Mouse (Mus musculus) testis, adult 2 months (tissue): Measurements from ENCODE around the gene Rab3a. TPM values are rescaled to one million over a fixed set of nuclear protein-coding genes. Genes with fewer than 3 reads are reported as not detected.

Experiments
- H3K27ac ChIP-seq: fragments of 200-500 bp; 2 replicates; pipeline ENCODE4 v1.5.1; 2012; ENCODE audit warnings: low read depth, low read length; ENCODE audit not compliant: control insufficient read depth, insufficient read depth
- H3K27me3 ChIP-seq: fragments of 200-500 bp; 2 replicates; pipeline ENCODE4 v1.6.1; 2012; ENCODE audit warnings: mild to moderate bottlenecking, low read length, moderate library complexity; ENCODE audit not compliant: control insufficient read depth, insufficient read depth
- H3K36me3 ChIP-seq: fragments of 200-500 bp; 2 replicates; pipeline ENCODE4 v1.6.1; 2012; ENCODE audit warnings: mild to moderate bottlenecking, low read length; ENCODE audit not compliant: control insufficient read depth, insufficient read depth
- H3K4me1 ChIP-seq: fragments of 200-500 bp; 2 replicates; pipeline ENCODE4 v1.6.1; 2012; ENCODE audit warnings: low read length; ENCODE audit not compliant: control insufficient read depth, insufficient read depth
- H3K4me3 ChIP-seq: fragments of 200-500 bp; 2 replicates; pipeline ENCODE4 v1.5.1; 2012; ENCODE audit warnings: low read depth, mild to moderate bottlenecking, low read length, moderate library complexity, mixed read lengths; ENCODE audit not compliant: control insufficient read depth
- CTCF ChIP-seq: fragments of 200-500 bp; IDR thresholded peaks from 2 replicates; pipeline ENCODE4 v1.5.1; 2012; ENCODE audit warnings: low read depth, mild to moderate bottlenecking, inconsistent platforms, low read length, moderate library complexity; ENCODE audit not compliant: control insufficient read depth, insufficient read depth, insufficient replicate concordance
- POLR2A ChIP-seq: fragments of 200-500 bp; IDR thresholded peaks from 2 replicates; pipeline ENCODE4 v1.6.1; 2012; ENCODE audit warnings: low read depth, mild to moderate bottlenecking, inconsistent platforms, low read length, moderate library complexity; ENCODE audit not compliant: control insufficient read depth
- polyA plus RNA-seq: library from polyadenylated mRNA; depleted of rRNA; stranded (reverse); fragments of >200 nt; gene quantifications from 2 replicates; pipeline ENCODE4 v1.2.3, GENCODE M21; 2012

The Rab3a gene
- polyA plus RNA-seq, 1 experiment, result 8.2 TPM

DNA sequence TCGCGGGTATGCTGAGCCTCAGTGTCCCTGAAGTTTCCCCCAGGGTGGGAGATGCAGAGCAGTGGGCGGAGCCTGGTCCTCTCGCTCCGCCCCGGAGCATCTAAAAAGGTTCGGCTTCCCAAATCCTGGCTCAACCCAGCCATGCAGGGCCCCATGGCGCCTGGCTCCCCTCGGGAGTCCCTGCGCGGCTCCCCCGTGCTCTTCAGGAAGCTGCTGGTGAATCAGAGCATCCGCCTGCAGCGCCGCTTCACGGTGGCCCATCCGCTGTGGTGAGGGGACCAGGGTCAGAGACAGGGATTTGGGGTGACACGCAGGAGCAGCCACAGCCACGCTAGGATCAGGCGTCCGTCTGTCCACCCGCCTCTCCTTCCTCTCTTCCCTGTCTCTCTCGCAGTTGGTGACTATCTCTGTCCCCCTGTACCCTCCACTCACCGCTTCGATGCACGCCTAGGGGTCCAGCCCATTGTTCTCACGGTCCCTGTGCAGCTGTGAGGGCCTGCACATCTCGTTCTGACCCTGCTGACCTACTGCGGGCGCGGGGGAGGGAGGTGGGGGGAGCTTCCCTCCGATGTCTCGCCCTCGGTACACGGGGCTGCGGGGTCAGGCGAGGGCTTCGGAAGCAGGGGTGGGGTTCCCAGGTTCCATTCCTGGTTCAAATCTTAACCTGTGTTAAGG, 11.4 kb upstream of the Rab3a start:
- H3K4me3 ChIP-seq, result no peak overlapping the region
- no peak overlapping the region for H3K27ac ChIP-seq
- peaks cover 17% of the 10 kb centered on the region for H3K4me1 ChIP-seq
- TF ChIP-seq CTCF (no peak), POLR2A (no peak)
- no peaks in the 10 kb centered on the region; the same call in 1 of the 2 replicates for H3K27me3 ChIP-seq
- no peaks in the 10 kb centered on the region for H3K36me3 ChIP-seq

DNA sequence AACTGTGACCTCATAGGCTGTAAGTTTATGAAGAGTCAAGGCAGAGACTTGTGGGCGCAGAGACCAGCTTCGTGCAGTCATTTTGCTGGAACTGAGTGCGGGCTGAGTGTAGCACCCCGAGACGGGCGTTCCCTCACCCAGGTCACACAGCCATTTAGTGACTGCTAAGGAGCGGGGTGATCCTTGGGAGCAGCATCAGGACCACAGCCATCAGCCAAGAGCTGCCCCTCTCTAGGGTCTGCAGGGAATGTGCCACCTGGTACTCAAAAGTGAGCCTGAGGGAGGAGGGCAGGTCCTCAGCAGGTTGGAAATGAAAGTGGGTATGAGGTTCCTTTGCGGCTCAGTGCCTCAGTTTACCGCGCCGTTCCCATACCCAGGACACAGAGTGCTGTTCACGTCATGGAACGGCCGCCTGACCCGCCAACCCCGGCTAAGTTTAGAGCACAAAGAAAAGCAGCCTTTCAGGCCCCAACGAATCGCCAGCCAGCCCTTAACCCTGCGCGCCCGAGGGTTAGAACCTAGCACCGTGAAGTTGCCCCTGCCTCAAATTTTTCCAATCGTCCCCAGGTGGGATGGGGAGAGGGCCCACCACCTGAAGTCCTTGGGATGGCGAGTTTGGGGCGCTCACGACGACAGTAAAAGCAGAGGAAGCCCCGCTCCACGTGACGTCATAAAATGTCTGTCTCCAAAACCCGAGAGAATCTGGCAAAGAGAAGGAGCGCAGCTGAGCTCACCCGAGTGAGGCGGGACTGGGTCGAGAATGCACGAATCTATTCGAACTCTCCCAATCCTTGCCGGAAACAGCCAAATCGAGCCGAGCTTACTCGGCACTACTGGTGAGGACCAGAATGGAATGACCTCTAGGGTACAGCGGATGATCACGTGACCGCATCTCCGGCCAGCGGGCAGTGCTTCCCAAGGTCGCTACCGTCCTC, 10.6 kb upstream of the Rab3a start:
- no peaks in the 10 kb centered on the region; the same call in 1 of the 2 replicates for H3K27me3 ChIP-seq
- H3K27ac ChIP-seq, result no peak overlapping the region
- H3K4me3 ChIP-seq, result peak overlapping the region; percentile 47
- peaks cover 17% of the 10 kb centered on the region for H3K4me1 ChIP-seq
- TF ChIP-seq POLR2A (no peak), CTCF (no peak)
- no peaks in the 10 kb centered on the region for H3K36me3 ChIP-seq

DNA sequence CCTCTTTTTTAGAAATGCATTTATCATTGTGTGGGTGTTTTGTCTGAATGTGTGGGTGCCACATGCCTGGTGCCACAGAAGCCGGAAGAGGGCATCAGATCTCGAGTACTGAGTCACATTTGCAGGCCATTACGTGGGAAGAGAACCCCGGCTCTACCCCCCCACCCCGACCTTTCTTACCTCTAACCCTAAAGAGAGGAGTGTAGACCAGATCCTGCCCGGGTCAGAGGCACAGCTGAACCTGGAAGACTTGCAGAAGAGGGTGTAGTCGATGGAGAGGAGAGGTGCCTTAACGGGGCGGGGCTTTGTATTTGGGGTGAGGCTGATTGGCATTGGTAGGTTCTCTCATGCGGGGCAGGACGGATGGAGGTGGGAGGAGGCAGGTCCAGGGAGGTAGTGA, 9.7 kb upstream of the Rab3a start:
- Histone ChIP-seq H3K4me1 (peaks cover 17% of the 10 kb centered on the region), H3K36me3 (no peaks in the 10 kb centered on the region), H3K27me3 (no peaks in the 10 kb centered on the region; the same call in 1 of the 2 replicates), H3K4me3 (no peak overlapping the region), H3K27ac (no peak overlapping the region)
- TF ChIP-seq CTCF, result no peak
- TF ChIP-seq POLR2A, result no peak

DNA sequence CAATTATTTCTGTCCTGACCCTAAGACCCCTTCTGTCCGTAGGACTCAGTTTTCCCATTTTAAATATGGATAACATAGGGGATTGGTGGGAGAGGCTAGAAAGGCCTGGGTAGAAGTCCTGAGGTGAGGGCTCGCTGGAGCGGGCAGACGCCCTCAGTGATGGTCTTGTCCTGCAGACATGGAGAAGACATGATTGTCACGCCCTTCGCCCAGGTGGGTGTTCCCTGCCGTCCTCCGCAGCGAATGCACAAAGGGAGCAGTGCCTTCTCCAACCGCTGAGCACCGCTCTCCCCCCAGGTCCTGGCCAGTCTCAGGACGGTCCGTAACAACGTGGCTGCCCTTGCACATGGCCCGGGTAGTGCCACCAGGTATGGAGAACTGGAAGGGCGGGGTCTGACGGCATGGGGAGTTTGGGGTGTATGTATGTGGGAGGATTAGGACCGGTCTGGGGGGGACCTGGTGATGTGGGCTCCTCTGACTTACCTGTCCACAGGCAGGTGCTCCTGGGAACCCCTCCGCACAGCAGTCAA, 8.7 kb upstream of the Rab3a start:
- no peak for TF ChIP-seq CTCF
- no peak for TF ChIP-seq POLR2A
- peaks cover 17% of the 10 kb centered on the region for H3K4me1 ChIP-seq
- H3K27ac ChIP-seq, result no peak overlapping the region

DNA sequence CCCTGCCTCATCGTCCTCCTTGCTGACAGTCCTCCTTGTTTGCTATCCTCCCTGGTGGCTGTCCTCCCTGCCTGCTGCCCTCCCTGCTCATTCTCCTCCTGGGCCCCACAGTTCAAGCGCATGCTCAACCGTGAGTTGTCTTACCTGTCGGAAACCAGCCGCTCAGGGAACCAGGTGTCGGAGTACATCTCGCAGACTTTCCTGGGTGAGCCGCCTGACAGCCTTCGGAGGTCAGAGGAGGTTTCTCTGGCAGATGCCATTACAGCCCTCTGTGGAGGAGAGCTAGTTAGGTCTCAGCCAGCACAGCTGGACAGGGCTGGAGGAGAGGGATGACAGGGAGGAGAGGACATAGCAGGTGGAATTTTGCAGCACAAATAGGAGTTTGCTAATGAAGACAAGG, 7.8 kb upstream of the Rab3a start:
- Histone ChIP-seq H3K27me3 (no peaks in the 10 kb centered on the region; the same call in 1 of the 2 replicates), H3K36me3 (no peaks in the 10 kb centered on the region), H3K4me3 (no peak overlapping the region), H3K4me1 (peaks cover 17% of the 10 kb centered on the region), H3K27ac (no peak overlapping the region)
- TF ChIP-seq CTCF (no peak), POLR2A (no peak)

More for the DNA sequence above, 8.7 kb upstream of the Rab3a start:
- Histone ChIP-seq H3K36me3 (no peaks in the 10 kb centered on the region), H3K4me3 (no peak overlapping the region), H3K27me3 (no peaks in the 10 kb centered on the region; the same call in 1 of the 2 replicates)

DNA sequence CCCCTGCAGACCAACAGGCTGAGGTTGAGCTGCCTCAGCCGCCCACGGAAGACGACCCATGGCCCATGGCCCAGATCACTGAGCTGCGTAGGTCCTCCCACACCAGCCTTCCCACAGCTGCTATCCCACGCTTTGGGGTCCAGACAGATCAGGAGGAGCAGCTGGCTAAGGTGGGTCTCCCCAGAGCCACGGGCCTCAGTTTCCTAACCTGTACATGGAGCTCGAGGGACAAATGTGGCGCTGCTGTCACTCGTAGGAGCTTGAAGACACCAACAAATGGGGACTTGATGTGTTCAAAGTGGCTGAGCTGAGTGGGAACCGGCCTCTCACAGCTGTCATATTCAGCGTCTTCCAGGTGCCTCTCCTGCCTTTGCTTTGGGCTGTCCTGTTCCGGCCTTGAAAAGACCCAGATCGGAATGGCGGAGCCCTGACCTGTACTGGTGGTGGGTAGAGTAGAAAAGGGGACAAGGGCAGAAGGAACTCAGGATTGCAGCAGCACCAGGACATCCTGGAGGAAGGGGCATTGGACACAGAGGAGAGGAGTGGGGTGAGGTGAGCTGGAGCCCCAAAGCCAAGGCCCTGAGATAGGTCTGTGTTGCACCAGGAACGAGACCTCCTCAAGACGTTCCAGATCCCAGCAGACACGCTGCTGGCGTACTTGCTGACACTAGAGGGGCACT, 7.1 kb upstream of the Rab3a start:
- peaks cover 17% of the 10 kb centered on the region for H3K4me1 ChIP-seq
- H3K27ac ChIP-seq, result no peak overlapping the region
- no peak overlapping the region for H3K4me3 ChIP-seq
- H3K27me3 ChIP-seq, result no peaks in the 10 kb centered on the region; the same call in 1 of the 2 replicates
- TF ChIP-seq POLR2A (no peak), CTCF (no peak)
- H3K36me3 ChIP-seq, result no peaks in the 10 kb centered on the region
